Mouse (Mus musculus) spleen, postnatal 14 days (tissue): ENCODE measurements around the gene Acp6.
"Not testable (repeated sequence)": the region's sequence is repeated elsewhere in the genome, so short reads cannot be mapped to it uniquely, and the experiment has no call there.

Experiments
- DNase-seq, 2 experiments: peaks; one replicate each; pipeline ENCODE4 v3.0.0; 2021 to 2022; ENCODE audit warnings: low spot score in 2 of 2

Gene Acp6

DNA sequence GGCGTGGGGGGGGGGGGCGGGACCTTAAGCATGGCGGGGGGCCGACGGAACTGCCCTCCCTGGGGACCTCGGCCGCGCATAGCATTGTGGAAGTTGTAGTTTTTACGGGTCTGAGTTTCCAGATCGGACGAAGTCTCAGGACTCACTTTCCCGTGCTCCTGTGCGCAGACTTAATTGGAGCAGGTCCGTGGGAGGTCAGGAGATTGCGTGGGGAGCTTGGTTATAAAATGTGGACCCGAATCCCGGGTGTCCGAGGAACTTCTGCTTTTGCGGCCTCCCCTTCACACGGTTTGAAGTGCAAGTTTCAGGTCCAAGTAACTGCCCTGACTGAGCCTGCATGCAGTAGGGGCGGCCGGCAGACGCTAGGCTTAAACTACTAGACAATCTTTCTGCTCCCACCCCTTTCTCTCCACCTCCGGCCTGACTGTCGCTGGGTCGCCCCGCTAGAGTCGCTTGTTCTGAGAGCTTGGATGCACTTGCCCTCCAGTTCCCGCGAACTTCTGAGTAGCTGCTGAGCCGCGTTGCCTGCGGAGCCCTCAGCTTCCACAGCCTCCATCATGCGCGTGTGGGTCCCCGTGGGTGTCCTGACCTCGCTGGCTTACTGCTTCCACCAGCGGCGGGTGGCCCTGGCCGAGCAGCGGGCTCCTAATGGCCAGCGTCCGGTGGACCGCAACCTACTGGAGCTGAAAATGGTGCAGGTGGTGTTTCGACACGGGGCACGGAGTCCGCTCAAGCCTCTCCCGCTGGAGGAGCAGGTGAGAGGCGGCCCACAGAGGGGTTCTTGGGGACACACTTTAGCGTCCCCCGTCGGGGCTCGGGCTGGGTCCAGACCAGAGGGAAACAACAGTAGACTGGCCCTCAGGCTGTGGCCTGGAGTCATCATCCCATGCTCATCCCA lies at the start of gene Acp6:
Gene Acp6 (plus strand): TSS at position 167 of the 898 bp plus-strand sequence.
- DNase-seq, result peak; percentile 69 to 84

DNA sequence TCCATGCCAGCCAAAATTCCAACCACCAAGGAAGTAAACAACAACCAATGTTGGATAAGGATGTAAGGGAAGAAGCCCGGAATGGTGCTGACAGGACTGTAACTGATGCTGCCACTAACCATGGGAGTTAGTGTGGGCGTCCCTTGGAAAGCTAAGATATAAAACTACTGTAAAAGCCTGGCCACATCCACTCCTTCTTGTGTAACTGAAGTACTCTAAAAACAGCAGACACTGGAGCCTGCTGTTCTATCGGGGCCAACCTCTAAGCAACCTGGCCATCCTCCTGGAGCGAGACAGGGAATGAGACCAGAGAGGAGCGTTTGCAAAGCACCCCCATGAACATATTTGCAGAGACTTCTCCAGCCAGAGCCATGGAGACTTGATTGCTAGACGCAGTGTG lies 41.1 kb upstream of the Acp6 start:
- DNase-seq, result no peak

DNA sequence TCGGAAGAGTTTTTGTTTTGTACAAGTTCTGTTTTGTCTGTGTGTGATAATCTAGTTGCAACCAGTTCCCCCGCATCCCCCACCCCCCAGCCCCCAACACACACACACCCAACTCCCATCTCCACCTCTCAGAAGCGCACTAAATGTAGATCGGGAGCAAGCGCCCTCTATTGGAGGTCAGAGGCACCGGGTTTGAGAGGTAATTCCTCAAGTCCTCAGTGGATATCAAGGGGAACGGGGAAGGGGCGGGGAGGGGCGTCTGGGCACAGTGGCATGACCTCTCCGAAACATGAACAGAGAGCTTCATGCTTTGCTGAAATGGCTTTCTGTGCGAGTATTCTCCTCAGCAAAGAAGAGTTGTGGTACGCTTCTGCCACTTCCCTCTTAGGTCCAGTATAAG lies 40.3 kb upstream of the Acp6 start:
- DNase-seq, result no peak

DNA sequence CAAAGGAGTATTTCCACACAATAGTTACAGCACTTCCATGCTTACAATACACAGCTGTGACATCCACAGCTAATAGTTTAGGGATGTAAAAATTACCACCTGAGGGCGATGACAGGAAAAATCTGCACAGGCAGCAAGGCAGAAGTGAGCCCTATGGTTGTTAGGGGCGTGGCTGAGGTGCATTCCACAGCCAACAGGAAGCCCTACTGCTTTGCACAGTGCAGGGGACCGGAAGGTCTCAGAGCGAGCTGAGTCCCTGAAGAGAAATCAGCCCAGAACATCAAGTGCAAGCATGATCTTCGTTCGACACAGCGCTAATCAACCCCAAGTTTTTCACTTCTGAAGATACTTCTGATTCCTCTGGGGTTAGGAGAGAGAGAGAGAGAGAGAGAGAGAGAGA lies 34.4 kb upstream of the Acp6 start:
- DNase-seq, result peak; percentile 13 to 28

DNA sequence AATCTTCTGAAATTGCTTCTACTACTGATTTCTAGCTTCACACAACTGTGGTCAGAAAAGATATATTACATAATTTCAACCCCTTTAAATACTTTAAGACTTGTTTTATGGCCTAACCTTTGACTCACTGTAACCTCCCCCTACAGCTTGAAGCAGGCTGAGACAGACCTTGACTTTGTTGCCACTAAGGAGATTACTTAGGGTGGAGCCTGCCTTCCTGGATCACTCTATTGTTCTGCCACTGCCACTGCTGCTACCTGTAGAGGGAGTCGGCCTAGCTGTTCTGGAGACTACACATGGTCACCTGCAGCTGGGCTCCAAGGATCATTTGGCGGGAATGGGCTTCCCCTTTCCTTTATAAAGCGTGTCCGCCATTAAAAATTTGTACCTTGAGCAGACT lies 29.2 kb upstream of the Acp6 start:
- no peak for DNase-seq

DNA sequence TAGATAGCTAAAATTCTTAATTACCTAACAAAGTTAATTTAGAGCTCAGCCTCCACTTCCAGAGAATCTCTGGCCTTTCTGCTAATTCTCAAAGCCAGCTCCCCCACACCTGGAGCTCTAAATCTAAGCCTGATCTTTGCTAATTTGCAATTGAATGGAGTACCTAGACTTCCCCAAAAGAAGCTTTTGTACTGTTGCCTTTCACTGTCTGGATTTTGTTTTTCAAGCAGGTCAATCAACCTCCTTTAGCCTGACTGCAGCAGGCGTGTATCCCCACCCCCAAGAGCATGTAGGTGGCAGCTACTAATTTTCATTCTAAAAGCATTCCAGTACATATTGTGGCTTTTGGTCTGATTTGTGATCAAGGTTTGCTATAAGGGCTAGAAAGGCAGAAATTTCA lies 20.9 kb upstream of the Acp6 start:
- DNase-seq, result not testable (repeated sequence)

DNA sequence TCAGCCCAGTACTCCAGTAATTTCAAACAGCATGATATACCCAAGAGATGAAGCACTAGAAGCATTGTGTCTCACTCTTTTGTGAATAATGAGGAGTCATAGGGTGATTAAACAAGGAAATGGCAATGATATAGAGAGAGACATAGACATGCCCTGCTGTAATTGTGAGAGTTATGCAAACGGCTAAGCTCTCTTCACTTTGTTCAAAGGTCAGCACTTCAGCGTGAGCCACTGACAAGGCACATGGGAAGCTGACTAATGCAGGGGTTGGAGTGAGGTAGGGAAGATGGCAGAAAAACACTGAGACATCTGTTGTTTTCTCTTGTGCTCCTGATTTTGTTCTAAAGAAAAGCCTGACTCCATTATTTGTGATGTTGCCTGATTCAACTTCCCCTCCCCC lies 7.5 kb upstream of the Acp6 start:
- no peak for DNase-seq

DNA sequence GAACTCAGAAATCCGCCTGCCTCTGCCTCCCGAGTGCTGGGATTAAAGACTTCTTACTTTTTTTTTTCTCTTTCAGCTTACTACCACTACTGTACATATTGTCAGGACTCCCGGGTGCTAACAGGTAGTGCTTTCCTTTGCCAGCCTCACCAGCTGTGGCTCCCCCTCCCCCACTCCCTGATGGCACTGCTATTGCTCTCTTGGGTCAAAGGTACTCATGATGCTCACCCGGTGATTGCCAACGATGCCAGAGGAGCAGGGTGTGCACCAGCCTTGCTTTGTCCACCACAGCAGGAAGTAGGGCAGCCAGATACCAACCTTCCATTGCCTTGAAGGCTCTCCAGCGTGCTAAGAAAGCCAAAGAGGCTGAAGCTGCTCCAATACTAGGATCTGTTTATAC lies 2.1 kb upstream of the Acp6 start:
- no peak for DNase-seq

DNA sequence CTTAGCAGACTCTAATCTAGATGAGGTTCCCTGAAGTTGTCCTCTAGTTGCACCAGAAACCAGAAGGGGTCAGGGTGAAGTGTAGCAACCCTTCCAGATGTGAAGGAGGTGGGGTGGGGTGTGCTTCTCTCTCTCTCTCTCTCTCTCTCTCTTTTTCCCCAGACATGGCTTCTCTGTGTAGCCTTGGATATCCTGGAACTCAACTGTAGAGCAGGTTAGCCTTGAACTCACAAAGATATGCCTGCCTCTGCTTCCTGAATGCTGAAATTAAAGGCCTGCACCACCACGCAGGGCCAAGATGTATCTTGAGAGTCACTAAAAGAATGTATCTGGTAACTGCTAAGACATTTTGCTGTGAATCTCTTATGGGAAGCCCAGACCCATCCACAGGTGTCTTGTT lies 1.3 kb upstream of the Acp6 start:
- no peak for DNase-seq

DNA sequence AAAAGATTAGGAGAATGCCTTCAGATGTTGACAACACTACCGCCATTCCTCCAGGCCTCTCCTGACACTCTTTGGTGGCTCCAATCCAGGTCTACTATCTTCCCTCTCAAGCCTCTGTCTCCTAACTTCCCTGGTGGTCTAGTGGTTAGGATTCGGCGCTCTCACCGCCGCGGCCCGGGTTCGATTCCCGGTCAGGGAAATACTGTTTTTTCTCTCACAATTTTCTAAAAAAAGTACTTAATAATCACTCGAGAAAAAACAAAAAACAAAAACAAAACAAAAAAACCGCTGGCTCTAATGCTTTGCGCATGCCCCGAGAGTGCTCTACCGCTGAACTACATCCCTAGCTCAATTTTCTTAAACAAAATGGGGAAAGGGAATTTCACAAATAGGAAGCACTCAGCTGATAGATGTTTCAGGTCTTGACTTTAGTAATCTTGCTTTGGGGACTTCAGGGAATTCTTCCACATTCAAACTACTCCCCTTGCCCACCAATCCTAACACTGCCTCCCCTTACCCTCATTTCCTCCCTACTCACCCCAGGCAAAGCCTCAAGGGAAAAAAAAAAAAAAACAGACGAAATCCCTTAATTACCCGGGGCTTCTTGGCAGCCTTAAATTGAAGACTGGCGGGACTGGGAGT lies 498 bp upstream of the Acp6 start:
- peak; percentile 40 to 52 for DNase-seq

DNA sequence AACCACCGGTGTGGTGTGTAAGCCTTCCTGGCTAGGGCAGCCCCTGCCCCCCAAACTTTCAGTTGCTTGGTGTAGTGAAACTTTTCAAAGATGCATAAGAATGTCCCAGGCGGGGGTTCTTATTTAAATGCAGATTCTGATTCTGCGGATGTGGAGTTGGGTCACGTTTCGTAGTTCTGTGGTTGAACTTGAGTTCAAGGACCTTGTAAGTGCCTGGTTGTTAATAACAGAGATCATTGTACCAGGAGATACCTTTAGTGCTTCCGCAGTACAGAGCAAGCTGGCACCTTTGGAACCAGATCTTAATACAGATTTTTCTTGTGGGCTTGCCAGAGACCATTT lies 903 bp downstream of the Acp6 start:
- DNase-seq, result no peak

DNA sequence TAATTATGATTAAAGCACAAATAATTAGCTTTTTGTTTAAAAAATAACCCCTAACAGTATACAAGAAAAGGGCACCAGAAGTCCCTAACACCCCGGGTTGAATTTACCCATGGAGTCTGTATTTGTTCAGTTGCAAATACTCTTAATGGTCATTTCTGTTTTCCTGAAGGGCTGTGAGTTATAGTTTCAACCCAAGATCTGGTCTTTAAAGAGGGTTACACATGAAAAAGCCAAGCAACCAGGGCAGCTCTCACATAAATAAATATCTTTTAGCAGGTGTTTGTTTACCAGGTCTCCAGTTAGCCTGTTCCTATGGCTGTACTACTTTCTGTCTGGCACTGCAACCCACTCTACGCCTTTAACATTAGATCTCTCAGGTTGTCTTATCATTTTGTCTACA lies 1.4 kb downstream of the Acp6 start:
- no peak for DNase-seq

DNA sequence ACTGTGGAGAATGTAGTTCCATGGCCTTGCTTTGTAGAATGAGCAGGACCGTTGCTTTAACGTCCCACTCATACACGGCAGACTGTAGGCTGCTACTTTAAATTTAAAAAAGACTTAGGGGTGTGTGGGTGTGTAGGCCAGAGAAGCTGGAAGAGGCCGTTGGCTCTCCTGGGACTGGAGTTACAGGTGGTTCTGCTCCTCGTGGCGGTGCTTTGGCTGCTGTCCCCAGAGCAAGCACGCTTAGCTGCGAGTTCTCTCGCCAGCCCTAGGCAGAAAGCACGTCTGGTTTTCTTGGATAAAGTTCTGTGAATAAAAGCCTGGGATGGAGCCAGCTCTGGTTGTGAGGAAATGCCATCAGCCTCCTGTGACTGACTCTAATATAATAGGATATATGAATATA lies 2.3 kb downstream of the Acp6 start:
- DNase-seq, result no peak

DNA sequence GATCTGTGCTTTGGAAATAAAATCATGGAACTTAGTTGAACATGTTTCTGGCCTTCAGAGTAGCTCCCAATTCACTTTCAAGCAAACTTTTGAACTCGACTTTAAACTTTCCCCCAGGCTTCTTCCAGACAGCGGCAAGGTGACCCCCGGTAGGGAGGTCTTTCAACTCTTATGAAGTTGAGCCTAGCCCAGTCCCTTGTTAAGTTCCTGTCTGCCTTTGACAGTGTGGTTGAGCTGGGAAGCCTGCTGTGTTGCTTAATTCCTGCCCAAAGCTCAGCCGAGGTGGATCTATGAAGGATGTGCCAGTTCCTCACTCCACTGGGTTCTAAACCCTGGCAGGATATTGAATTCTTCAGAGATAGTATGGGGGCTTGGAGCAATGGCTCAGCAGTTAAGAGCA lies 3.2 kb downstream of the Acp6 start:
- DNase-seq, result no peak

DNA sequence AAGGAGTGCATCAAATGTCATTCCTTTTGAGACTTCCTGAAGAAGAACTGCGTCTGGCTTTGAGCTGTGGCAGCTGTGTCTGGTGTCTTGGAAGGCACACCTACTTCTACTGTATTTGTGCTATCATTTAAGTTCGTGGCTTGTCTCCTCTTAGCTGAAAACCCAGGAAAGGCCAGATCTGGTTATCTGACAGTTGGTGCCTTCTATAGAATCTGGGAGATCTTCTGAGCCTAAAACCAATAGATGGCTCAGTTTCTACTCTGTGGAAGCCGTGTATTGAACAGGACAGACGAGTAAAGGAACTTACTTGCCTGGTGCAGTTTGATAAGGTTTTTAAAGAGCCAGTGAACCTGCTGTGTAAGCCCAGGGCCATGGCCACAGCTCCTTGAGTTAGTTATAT lies 5.9 kb downstream of the Acp6 start:
- DNase-seq, result no peak

DNA sequence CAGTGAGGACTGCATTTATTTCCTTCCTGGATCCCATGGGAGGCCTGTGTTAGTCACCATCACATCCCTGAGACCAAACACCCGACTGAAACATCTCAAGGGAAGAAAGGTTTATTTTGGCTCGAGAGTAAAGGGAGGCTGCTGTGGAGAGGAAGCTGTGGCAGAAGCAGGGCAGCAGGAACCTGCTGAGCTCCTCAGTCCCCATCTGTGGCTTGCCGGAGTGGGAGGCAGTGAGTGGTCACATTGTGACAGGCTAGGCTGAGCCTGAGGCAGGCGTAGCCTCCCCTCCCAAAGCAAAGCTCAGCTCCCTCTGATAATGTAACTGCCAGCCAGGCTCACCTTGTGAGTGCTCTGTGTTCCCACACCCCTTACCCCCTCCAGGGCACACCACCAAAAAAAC lies 8.5 kb downstream of the Acp6 start:
- DNase-seq, result no peak

DNA sequence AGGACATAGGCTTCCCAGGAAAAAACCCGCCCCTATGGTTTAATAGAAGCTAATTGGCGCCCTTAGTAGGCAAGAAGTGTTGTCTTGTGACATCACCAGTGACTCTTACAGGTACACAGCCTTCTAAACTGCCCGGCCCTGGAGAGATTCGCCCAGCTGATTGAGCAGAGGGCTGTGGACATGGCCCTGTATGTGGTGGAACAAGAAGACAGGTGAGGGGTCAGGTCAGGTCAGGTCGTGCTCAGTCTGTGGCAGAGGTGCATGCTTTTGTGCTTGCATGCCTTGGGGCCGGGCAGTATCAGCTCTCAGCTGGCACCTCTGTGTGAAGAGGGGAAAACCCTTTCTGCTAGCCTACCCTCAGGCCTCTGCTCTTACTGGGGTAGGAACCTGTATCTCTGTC lies 13.0 kb downstream of the Acp6 start:
- no peak for DNase-seq

DNA sequence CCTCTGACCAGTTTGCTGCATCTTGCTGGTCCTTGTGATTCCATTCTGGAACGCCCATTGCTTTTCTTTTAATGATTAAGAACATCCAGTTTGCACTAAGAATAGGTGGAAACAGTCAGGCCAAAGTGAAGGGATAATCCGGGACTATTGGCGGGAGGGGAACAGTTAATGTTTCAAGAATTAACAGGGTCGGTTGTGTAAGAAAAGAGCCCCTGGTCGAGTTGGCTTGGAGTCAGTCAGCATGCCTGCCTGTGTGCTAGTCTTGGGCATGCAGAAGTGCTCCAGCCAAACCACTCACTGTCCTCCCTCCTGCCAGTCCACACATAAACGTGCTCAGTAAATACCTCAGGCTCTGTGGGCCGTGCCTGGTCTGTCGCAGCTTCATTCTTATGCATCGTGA lies 13.7 kb downstream of the Acp6 start:
- DNase-seq, result no peak

DNA sequence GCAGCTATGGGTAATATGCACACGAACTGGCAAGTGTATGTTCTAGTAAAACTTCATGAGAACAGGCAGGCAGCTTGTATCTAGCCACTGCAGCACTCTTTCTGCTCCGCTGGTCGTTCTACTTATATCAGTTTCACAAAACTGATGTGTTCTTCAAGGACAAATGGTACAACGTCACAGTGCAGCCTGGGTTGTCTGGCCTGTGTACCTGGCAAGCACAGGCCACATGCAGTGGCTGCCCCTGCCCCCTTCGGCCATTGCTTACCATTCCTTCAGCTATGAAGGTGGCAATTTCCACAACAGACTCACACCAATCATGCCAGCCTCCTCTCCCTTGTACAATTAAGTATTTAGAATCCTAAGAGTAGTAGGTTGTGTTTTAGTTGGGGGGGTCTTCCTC lies 14.1 kb downstream of the Acp6 start:
- DNase-seq, result no peak

DNA sequence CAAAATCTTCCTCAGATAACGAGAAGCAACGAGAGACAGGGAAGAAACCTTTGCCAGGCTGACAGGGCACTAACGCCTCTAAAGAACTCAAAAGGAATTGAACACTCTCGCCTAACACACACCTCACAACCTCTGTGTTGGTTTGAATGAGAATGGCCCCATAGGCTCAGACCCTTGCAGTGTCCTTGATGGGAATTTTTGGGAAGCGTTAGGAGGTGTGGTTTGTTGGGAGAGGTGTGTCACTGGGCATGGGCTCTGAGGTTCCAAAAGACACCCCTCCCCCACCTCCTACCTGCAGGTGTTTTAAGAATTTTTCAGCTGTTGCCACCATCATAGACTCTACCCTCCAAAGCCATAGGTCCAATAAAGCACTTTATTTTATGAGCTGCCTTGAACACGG lies 20.3 kb downstream of the Acp6 start:
- DNase-seq, result no peak

DNA sequence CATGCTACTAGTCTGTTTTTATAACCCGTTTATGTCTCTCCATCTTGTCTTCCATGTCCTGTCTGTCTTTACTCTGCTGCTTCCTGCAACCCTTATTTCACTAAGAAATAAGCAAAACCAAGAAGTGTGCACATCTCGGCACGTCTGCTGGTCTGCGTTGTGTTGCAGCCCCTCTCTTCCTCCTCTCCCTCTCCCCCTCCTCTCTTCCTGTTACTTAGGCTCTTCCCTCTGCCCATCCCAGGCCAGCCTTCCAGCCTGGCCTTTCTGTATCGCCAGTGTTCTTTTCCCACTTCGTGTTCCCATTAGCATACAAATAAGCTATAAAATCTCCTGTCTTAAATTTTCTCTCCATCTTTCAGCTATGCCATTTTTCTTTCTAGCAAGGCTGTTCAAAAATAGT lies 21.9 kb downstream of the Acp6 start:
- no peak for DNase-seq

DNA sequence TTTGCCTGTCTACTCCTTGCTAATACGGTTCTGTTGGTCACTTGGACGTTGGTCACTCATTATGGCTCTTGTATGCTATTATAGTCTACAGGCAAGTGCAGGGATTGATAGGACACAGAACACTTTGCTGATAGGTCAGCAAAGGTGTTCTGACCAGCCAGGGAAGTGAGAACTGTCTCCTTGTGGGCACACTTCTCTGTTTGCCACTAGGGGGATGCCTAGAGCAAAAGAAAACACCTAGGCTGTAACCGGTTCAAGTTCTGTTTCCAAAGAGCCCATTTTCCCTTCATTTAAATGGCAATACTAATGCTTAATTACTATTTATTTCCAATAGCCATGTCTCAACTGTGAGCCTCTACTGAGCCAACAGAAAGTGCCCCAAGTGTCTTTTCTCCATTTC lies 25.2 kb downstream of the Acp6 start:
- no peak for DNase-seq

DNA sequence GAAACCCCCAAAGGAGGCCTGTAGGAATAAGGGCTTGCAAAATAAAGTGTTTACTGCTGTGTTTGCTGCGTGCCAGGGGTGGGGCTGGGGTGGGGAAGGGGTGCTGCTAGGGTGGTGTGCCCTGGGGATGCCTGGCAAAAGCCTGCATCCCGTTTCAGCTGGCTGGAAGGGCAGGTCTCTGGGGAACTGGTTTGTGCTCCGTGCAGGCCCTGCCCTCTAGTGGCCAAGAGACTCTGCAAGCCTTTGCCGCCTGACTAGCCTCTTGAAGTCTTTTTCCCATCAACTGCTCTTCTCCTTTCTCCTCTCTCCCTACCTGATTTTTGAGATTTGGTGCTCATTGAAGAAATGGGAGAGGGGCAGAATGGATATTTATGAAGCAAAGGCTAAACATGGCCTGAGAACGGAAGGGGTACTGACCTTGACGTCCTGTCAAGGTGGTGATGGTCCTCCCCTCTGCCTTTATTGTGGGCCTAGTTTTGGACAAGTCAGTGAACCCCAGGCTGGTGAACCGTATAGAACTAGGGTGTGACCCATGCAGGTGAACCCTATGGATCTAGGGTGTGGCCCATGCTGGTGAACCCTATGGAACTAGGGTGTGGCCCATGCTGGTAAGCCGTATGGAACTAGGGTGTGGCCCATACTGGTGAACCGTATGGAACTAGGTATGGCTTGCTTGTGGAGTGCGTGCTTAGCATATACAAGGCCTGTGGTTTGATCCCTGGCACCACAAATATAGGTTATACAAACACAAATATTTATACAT lies 26.7 kb downstream of the Acp6 start:
- DNase-seq, result peak in 1 of 2 experiments; percentile 33
